Mouse (Mus musculus): Measurements from ENCODE around the gene Kdm2b. TPM values are rescaled to one million over a fixed set of nuclear protein-coding genes. Genes with fewer than 3 reads are reported as not detected.

The Kdm2b gene
- polyA plus RNA-seq, 1 experiment from 2014 or later = 26.5 TPM

- Histone ChIP-seq H3K27me3 (ENCODE audit: control insufficient read depth, insufficient read depth, low read length) (no peaks in the 10 kb centered on the region), H3K36me3 (ENCODE audit: control insufficient read depth, insufficient read depth, low read length) (no peaks in the 10 kb centered on the region), H3K4me3 (ENCODE audit: low read depth, low read length) (no peak overlapping the region), H3K27ac (ENCODE audit: low read depth, low read length) (no peak overlapping the region), H3K9me3 (replicated peaks; ENCODE audit: control insufficient read depth, low read length) (no peaks in the 10 kb centered on the region), H3K4me2 (no peak overlapping the region), H3K4me1 (ENCODE audit: control insufficient read depth, insufficient read depth, low read length) (0 out of 2 replicates have a peak, but pooled peaks cover 5% of the 10 kb centered on the region), H3K9ac (ENCODE audit: low read depth, low read length) (no peak overlapping the region)
- no peak for ATAC-seq (replicated peaks; ENCODE audit: insufficient number of reproducible peaks, low FRiP score, low TSS enrichment)
- 63% methylated on average over 6 of the region's 6 CpGs for WGBS (ENCODE audit: insufficient replicate concordance)
Observed at GRCm38 (mm10) chr5:122902228-122902627, 87.4 kb downstream of the Kdm2b start.

GRCm38 (mm10) chr5:122901666-122902065 lies 88.0 kb downstream of the Kdm2b start:
- Histone ChIP-seq H3K27ac (ENCODE audit: low read depth, low read length) (no peak overlapping the region), H3K27me3 (ENCODE audit: control insufficient read depth, insufficient read depth, low read length) (no peaks in the 10 kb centered on the region), H3K9me3 (replicated peaks; ENCODE audit: control insufficient read depth, low read length) (no peaks in the 10 kb centered on the region), H3K4me1 (ENCODE audit: control insufficient read depth, insufficient read depth, low read length) (0 out of 2 replicates have a peak, but pooled peaks cover 5% of the 10 kb centered on the region), H3K36me3 (ENCODE audit: control insufficient read depth, insufficient read depth, low read length) (no peaks in the 10 kb centered on the region), H3K4me3 (ENCODE audit: low read depth, low read length) (no peak overlapping the region), H3K9ac (ENCODE audit: low read depth, low read length) (no peak overlapping the region), H3K4me2 (no peak overlapping the region)
- WGBS (ENCODE audit: insufficient replicate concordance) = 47% methylated on average over 3 of the region's 3 CpGs
- no peak for ATAC-seq (replicated peaks; ENCODE audit: insufficient number of reproducible peaks, low FRiP score, low TSS enrichment)

- Histone ChIP-seq H3K9ac (ENCODE audit: low read depth, low read length) (peak overlapping the region; percentile 92), H3K4me3 (ENCODE audit: low read depth, low read length) (peak overlapping the region; percentile 86), H3K27ac (ENCODE audit: low read depth, low read length) (no peak overlapping the region), H3K27me3 (ENCODE audit: control insufficient read depth, insufficient read depth, low read length) (no peaks in the 10 kb centered on the region), H3K4me1 (ENCODE audit: control insufficient read depth, insufficient read depth, low read length) (0 out of 2 replicates have a peak, but pooled peaks cover 5% of the 10 kb centered on the region), H3K4me2 (peak overlapping the region; percentile 85), H3K9me3 (replicated peaks; ENCODE audit: control insufficient read depth, low read length) (no peaks in the 10 kb centered on the region), H3K36me3 (ENCODE audit: control insufficient read depth, insufficient read depth, low read length) (no peaks in the 10 kb centered on the region)
- WGBS (ENCODE audit: insufficient replicate concordance) = 54% methylated on average over 11 of the region's 11 CpGs
- ATAC-seq (replicated peaks; ENCODE audit: insufficient number of reproducible peaks, low FRiP score, low TSS enrichment) = no peak
Observed at GRCm38 (mm10) chr5:122901179-122901578, 88.4 kb downstream of the Kdm2b start.

DNA sequence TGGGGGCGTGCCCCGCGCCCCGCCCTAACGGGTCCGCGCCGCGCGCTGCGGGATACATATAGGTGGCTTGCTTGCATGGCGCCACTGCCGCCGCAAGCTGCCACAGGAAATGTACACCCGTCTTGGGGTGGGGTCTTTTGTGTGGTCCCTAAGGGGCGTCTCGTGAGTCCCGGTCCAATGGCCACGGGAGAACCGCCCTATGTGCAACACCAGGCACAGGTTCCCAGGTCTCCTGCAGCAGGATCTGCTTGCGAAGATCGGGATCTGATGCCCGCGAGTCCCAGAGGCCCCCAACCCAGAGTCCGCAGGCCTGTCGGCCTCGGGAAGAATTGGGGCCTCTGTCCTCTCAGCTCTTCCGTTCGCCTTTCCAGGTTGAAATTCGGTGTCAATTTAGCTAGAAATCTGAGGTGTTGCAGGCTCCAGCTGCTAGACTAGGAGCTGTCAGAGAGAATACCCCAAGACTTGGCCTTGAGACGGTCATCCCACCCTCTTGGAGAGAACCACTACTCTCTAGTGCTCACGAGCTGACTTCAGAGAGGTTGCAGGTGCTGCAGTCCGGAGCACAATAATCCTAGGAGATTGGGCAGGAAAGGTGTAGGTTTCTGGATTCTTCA lies 89.0 kb downstream of the Kdm2b start:
- peak overlapping the region; percentile 92 for H3K9ac ChIP-seq (ENCODE audit: low read depth, low read length)
- H3K4me3 ChIP-seq (ENCODE audit: low read depth, low read length) = peak overlapping the region; percentile 86
- H3K4me1 ChIP-seq (ENCODE audit: control insufficient read depth, insufficient read depth, low read length) = 0 out of 2 replicates have a peak, but pooled peaks cover 5% of the 10 kb centered on the region
- H3K4me2 ChIP-seq = peak overlapping the region; percentile 85
- H3K36me3 ChIP-seq (ENCODE audit: control insufficient read depth, insufficient read depth, low read length) = no peaks in the 10 kb centered on the region
- peak overlapping the region; percentile 90 for H3K27ac ChIP-seq (ENCODE audit: low read depth, low read length)
- 0 out of 2 replicates have a peak, but pooled peaks have one; percentile 6 for ATAC-seq (replicated peaks; ENCODE audit: insufficient number of reproducible peaks, low FRiP score, low TSS enrichment)
- 3% methylated on average over 33 of the region's 33 CpGs for WGBS (ENCODE audit: insufficient replicate concordance)
- H3K9me3 ChIP-seq (replicated peaks; ENCODE audit: control insufficient read depth, low read length) = no peaks in the 10 kb centered on the region
- H3K27me3 ChIP-seq (ENCODE audit: control insufficient read depth, insufficient read depth, low read length) = no peaks in the 10 kb centered on the region

GRCm38 (mm10) chr5:122899777-122900557 lies 89.7 kb downstream of the Kdm2b start:
- H3K27ac ChIP-seq (ENCODE audit: low read depth, low read length) = peak overlapping the region; percentile 90
- H3K9ac ChIP-seq (ENCODE audit: low read depth, low read length) = peak overlapping the region; percentile 92
- peak; percentile 97 for ATAC-seq (replicated peaks; ENCODE audit: insufficient number of reproducible peaks, low FRiP score, low TSS enrichment)
- peak overlapping the region; percentile 85 for H3K4me2 ChIP-seq
- H3K27me3 ChIP-seq (ENCODE audit: control insufficient read depth, insufficient read depth, low read length) = no peaks in the 10 kb centered on the region
- no peaks in the 10 kb centered on the region for H3K36me3 ChIP-seq (ENCODE audit: control insufficient read depth, insufficient read depth, low read length)
- peaks cover 8% of the 10 kb centered on the region for H3K4me1 ChIP-seq (ENCODE audit: control insufficient read depth, insufficient read depth, low read length)
- H3K4me3 ChIP-seq (ENCODE audit: low read depth, low read length) = peak overlapping the region; percentile 86
- WGBS (ENCODE audit: insufficient replicate concordance) = 1% methylated on average over 68 of the region's 120 CpGs
- no peaks in the 10 kb centered on the region for H3K9me3 ChIP-seq (replicated peaks; ENCODE audit: control insufficient read depth, low read length)

DNA sequence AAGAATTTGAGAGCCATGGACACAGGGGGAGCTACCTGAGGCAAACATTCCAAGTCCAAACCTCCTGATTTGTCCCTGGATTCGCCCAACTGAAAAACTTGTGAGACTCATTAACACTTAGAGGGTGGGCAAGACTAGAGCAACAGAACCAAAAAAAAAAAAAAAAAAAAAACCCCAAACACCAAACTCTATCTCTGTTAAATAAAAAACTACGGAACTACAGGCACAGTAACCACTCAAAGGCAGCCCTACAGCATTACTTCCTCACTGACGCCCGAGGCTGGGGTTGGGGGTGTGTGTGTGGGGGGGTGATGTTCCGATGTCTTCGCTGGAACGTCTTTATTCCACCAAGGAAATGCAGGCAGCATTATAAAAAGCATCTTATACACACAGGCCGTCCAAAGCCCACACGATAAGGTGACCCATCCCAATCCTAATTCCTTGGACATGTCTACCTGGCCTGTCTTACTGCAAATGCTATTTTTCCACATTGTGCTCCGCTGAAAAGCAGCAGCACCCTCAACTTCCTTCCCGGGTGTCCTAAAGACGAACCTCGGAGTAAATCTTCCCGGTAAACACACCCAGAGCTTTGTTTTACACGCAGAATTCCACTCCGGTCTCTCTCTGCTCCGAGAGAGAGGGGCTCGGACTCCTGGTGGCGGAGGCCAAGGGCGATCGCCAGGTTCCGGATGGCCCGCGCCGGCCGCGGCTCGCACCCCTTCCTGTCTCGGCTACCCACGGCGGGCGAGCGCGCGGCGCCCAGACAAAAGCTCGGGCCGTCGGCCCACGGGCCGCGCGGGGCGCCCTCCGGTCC lies 90.5 kb downstream of the Kdm2b start:
- WGBS (ENCODE audit: insufficient replicate concordance) = 2% methylated on average over 36 of the region's 45 CpGs

GRCm38 (mm10) chr5:122898153-122898552 lies 91.5 kb downstream of the Kdm2b start:
- peaks cover 11% of the 10 kb centered on the region for H3K4me1 ChIP-seq (ENCODE audit: control insufficient read depth, insufficient read depth, low read length)
- H3K27ac ChIP-seq (ENCODE audit: low read depth, low read length) = no peak overlapping the region
- H3K4me2 ChIP-seq = no peak overlapping the region; the same call in 1 of the 2 replicates
- ATAC-seq (replicated peaks; ENCODE audit: insufficient number of reproducible peaks, low FRiP score, low TSS enrichment) = no peak
- H3K4me3 ChIP-seq (ENCODE audit: low read depth, low read length) = no peak overlapping the region
- no peaks in the 10 kb centered on the region for H3K9me3 ChIP-seq (replicated peaks; ENCODE audit: control insufficient read depth, low read length)
- no peaks in the 10 kb centered on the region for H3K36me3 ChIP-seq (ENCODE audit: control insufficient read depth, insufficient read depth, low read length)
- WGBS (ENCODE audit: insufficient replicate concordance) = 74% methylated on average over 6 of the region's 6 CpGs
- no peaks in the 10 kb centered on the region for H3K27me3 ChIP-seq (ENCODE audit: control insufficient read depth, insufficient read depth, low read length)
- H3K9ac ChIP-seq (ENCODE audit: low read depth, low read length) = no peak overlapping the region

More for the DNA sequence above, 90.5 kb downstream of the Kdm2b start:
- H3K4me2 ChIP-seq = peak overlapping the region; percentile 85
- H3K9ac ChIP-seq (ENCODE audit: low read depth, low read length) = peak overlapping the region; percentile 92
- peak overlapping the region; percentile 90 for H3K27ac ChIP-seq (ENCODE audit: low read depth, low read length)
- no peaks in the 10 kb centered on the region for H3K27me3 ChIP-seq (ENCODE audit: control insufficient read depth, insufficient read depth, low read length)
- no peaks in the 10 kb centered on the region for H3K36me3 ChIP-seq (ENCODE audit: control insufficient read depth, insufficient read depth, low read length)
- no peaks in the 10 kb centered on the region for H3K9me3 ChIP-seq (replicated peaks; ENCODE audit: control insufficient read depth, low read length)
- peak overlapping the region; percentile 86 for H3K4me3 ChIP-seq (ENCODE audit: low read depth, low read length)
- peaks cover 11% of the 10 kb centered on the region for H3K4me1 ChIP-seq (ENCODE audit: control insufficient read depth, insufficient read depth, low read length)
- ATAC-seq (replicated peaks; ENCODE audit: insufficient number of reproducible peaks, low FRiP score, low TSS enrichment) = no peak

DNA sequence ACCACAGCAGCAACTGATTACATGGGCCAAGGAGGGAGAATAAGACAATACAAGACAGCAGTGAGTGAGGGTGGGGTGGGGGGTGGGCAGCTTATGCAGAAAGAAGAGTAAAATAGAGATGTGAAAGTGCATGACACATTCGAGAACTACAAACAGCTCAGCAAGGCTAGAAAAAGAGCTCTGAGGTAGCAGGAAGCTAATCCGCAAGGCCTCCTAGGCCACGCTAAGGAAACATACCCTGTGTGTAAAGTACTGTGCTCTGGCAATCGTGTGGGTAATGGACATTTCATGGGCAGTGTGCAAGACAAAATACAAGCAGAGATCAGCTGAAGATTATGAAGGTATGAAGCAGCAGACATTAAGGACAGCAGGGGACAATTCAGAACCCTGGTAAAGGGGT lies 94.8 kb downstream of the Kdm2b start:
- Histone ChIP-seq H3K27ac (ENCODE audit: low read depth, low read length) (no peak overlapping the region), H3K4me1 (ENCODE audit: control insufficient read depth, insufficient read depth, low read length) (peaks cover 16% of the 10 kb centered on the region), H3K4me3 (ENCODE audit: low read depth, low read length) (no peak overlapping the region), H3K36me3 (ENCODE audit: control insufficient read depth, insufficient read depth, low read length) (no peaks in the 10 kb centered on the region), H3K9ac (ENCODE audit: low read depth, low read length) (no peak overlapping the region), H3K4me2 (no peak overlapping the region), H3K27me3 (ENCODE audit: control insufficient read depth, insufficient read depth, low read length) (no peaks in the 10 kb centered on the region), H3K9me3 (replicated peaks; ENCODE audit: control insufficient read depth, low read length) (no peaks in the 10 kb centered on the region)
- no peak for ATAC-seq (replicated peaks; ENCODE audit: insufficient number of reproducible peaks, low FRiP score, low TSS enrichment)
- 66% methylated on average over 4 of the region's 4 CpGs for WGBS (ENCODE audit: insufficient replicate concordance)

All from heart, embryonic 11.5 days (tissue).